8 mouse cellular contexts compared by ENCODE assay signal in genomic region chr2:74578146-74578842, GRCm38 (mm10). TPM values are rescaled to one million over a fixed set of nuclear protein-coding genes. Genes with fewer than 3 reads are reported as not detected.
A peak's percentile ranks its signal among the peaks of the same experiment; 100 is the strongest.
DNase-seq lines count a peak whose midpoint lies in the region; ATAC-seq lines count a peak whose summit lies in the region.

No protein-coding gene starts in this region.

- peak overlapping the region; percentile 89 for H3K27ac ChIP-seq in hindbrain, embryonic 12.5 days

- peak overlapping the region; percentile 94 for H3K4me3 ChIP-seq in hindbrain, embryonic 12.5 days

- under 1% methylated on average over 55 of the region's 55 CpGs for WGBS in hindbrain, embryonic 12.5 days

- H3K9me3 ChIP-seq in hindbrain, embryonic 12.5 days (replicated peaks): no peaks in the 10 kb centered on the region

- no peaks in the 10 kb centered on the region for H3K27me3 ChIP-seq in hindbrain, embryonic 12.5 days

- peak; percentile 76 for ATAC-seq in erythroid progenitor cell, adult 5-6 weeks (replicated peaks; ENCODE audit: low FRiP score, poor library complexity, severe bottlenecking)
- peak; percentile 86 for ATAC-seq in hindbrain, embryonic 12.5 days (ENCODE audit: low FRiP score)
- ATAC-seq in megakaryocyte-erythroid progenitor cell, adult 5-6 weeks (replicated peaks; ENCODE audit: low FRiP score, low TSS enrichment, poor library complexity, severe bottlenecking): peak; percentile 82

- H3K4me1 ChIP-seq in hindbrain, embryonic 12.5 days: peaks cover 15% of the 10 kb centered on the region

- intact Hi-C loops in left cerebral cortex, postnatal 4 days (cut with DNase I): loop anchor here (10.0 kb wide), 1 partner anchor 273 kb away; no protein-coding TSS in a partner anchor

- peak; percentile 8 to 16 for DNase-seq in layer of hippocampus, adult 18-20 months (ENCODE audit: low spot score in 2 of 2)
- DNase-seq in layer of hippocampus, adult 9-11 months: no peak
- peak; percentile 26 for DNase-seq in adrenal gland, postnatal 25 days
- peak; percentile 18 for DNase-seq in left cerebral cortex, postnatal 4 days
- DNase-seq in spleen, adult 12 weeks (ENCODE audit: low spot score): peak; percentile 55

- no peaks in the 10 kb centered on the region for H3K36me3 ChIP-seq in hindbrain, embryonic 12.5 days

- peak overlapping the region; percentile 93 for H3K4me2 ChIP-seq in hindbrain, embryonic 12.5 days (replicated peaks)

- H3K9ac ChIP-seq in hindbrain, embryonic 12.5 days: peak overlapping the region; percentile 97

RNA-seq across cellular contexts. Expression of gene Lnpk, which starts 0.9 kb away (rescaled TPM):
- total RNA-seq in layer of hippocampus, adult 18-20 months (2021): 10 to 100 TPM; 55.3 to 55.4 TPM
- total RNA-seq in adrenal gland, postnatal 25 days (2021): 14.5 and 16.3 TPM in 2 replicates
- 92.2 and 105 TPM in 2 replicates for total RNA-seq in erythroid progenitor cell, adult 5-6 weeks (2015; ENCODE audit: low replicate concordance)
- total RNA-seq in erythroid progenitor cell, adult 5-6 weeks (2017; ENCODE audit: low replicate concordance): 137 and 183 TPM in 2 replicates
- polyA plus RNA-seq in hindbrain, embryonic 12.5 days (2016; fragmentation: Nextera tagmentation; extraction: Ambion mirVana): 57.8 and 61.1 TPM in 2 replicates
- 10 to 100 TPM; 57.6 to 61.4 TPM for total RNA-seq in left cerebral cortex, postnatal 4 days (2021)
- total RNA-seq in megakaryocyte-erythroid progenitor cell, adult 5-6 weeks (2014; fragmentation: Nextera tagmentation): 35.0 and 44.4 TPM in 2 replicates
- total RNA-seq in megakaryocyte-erythroid progenitor cell, adult 5-6 weeks (2017): 50.0 and 56.6 TPM in 2 replicates
